Mouse (Mus musculus) gonadal fat pad, adult 2 months (tissue): ENCODE data around the gene Obox2. TPM values are rescaled to one million over a fixed set of nuclear protein-coding genes. Genes with fewer than 3 reads are reported as not detected.
"Not testable (repeated sequence)": the region's sequence is repeated elsewhere in the genome, so short reads cannot be mapped to it uniquely, and the experiment has no call there.

Experiments
- DNase-seq: peaks from one replicate; pipeline ENCODE4 v3.0.0-alpha.2; 2012; ENCODE audit warnings: low read depth
- polyA plus RNA-seq: library from polyadenylated mRNA; depleted of rRNA; stranded (reverse); fragments of >200 nt; gene quantifications from 2 replicates; pipeline ENCODE4 v1.2.3, GENCODE M21; 2012; rRNA removed

The Obox2 gene
- polyA plus RNA-seq = not detected in 2 replicates

DNA sequence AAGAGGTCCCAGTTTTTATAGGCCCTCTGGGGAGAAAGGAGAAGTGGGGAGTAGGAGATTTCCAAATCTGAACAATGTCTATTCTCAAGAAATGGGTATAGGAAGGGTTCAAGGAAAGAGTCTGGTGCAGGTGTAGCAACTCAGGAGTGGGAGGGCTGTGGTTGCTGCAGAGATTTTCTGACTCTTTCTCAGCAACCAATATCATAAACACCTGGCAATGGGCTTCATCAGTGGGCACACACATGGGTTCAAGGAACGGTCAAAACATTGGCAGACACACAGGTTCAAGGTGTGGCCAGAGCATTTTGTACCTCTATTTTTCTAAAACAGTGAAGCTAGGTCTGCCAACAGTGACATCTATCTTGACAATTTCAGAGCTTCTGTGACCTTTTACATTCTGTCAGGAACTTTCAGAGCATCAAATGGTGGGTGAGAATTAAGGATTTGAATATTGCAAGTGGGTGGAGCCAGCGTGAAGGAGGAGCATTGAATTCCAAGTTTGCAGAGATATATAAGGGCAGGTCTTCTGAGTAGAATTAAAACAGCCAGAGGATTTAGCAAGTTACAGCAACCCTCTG, at the start of gene Obox2, which contains the start of gene Obox1:
Obox2 (plus strand) TSS at position 301 of the 578 bp plus-strand sequence.
Obox1 (plus strand) TSS at position 528 of the 578 bp plus-strand sequence.
- DNase-seq = not testable (repeated sequence)

DNA sequence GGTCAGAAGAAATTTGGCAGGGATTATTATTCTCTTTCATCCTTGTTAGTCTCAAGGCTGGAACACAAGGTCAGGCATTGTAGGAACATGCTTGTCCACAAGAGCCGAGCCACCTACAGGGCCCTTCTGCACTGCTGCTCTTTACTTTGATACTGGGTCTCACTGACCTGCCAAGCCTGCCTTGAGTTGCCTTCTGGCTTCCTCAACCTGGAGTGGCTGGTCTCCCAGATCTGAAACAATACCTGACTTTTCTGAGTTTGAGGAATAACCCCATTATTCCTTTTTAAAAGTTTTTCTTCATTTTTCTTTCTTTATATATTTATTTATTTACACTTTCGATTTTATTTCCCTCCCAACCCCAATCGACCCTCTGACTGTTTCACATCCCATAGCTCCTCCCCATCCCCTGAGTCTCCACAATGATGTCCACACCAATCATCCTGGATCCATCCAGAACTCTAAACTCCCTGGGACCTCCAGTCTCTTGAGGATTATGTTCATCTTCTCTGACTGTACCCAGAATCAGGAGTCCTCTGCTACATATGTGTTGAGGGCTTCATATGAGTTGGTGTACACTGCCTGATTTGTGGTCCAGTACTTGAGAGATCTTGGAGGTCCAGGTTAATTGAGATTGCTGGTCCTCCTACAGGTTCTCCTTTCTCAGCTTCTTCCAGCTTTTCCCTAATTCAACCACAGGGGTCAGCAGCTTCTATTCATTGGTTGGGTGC, 10.8 kb downstream of the Obox2 start:
- DNase-seq = not testable (repeated sequence)

DNA sequence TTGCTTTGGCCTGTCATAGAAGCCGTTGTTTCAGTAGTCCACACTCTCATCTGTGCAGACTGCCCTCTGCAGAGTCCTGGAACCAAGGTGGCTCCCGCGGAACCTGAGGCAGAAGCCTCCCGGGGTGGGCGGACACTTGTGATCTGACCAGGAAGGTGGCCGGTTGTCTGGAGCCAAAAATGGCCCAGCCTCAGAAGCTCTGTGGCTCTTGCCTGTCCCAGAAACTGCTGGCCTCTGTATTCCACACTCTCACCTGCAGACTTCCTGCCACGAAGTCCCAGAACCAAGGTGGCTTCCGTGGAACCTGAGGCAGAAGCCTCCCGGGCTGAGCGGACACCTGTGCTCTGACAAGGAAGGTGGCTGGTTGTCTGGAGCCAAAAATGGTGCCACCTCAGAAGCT, 18.3 kb downstream of the Obox2 start:
- not testable (repeated sequence) for DNase-seq

DNA sequence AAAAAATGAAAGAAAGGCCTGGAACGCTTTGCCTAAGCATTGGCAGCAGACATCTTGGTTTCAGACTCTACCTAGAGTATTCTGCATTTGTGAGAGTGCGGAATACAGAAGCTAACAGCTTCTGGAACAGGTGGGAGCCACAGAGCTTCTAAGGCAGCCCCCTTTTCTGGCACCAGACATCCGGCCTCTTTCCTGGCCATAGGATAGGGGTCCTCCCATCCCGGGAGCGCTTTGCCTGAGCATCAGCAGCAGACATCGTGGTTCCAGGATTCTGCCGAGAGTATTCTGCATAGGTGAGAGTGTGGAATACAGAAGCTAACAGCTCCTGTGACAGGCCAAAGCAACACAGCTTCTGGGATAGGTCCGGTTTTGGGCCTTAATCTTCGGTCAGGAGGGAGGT, 29.5 kb downstream of the Obox2 start:
- DNase-seq = not testable (repeated sequence)

- not testable (repeated sequence) for DNase-seq
Measured at GRCm38 (mm10) chr7:15425537-15425936, 37.0 kb downstream of the Obox2 start.

Other genes with a start within 250 kb of the Obox2 start
- not detected in 2 replicates for gene Obox1, start 227 bp downstream of the Obox2 start, polyA plus RNA-seq